Mouse (Mus musculus) lung, adult 18-20 months (tissue): ENCODE measurements around the gene Zcchc17.

Experiments
- DNase-seq, 2 experiments: peaks; one replicate each; pipeline ENCODE4 v3.0.0; 2022; ENCODE audit warnings: mixed read lengths in 2 of 2

Zcchc17 gene

DNA sequence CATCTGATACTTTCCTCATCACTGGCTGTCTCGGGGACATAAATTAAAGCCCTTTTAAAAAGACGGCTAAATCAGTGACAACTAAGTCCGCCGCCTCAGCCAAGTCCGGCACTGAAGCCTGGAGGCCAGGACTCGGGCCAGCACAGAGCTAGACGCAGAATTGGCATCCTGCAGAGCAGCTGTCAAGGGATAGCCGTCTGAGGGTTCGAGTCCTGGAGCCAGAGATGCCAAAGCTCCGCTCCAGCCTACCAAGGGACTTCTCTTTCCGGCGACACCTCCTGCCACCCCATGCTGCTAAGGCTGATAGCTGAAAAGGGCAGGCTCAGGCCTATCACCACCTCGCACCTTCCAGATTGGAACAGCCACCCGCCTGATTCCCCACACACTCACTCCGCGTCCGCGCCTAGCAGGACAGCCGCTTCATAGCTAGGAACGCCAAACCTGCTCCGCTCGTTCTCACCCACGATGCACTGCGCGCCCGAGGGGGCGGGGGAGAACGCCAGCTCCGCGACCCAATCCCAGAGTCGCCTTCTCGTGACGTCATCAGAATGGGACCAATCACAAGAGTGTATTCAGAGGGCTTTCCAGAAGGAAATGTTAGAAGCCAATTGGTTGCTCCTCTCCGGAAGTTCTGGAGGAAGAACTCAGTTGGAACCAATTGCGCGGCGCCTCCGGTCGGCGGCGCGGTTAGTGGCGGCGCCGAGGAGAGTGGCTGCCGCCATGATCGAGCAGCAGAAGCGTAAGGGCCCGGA is at the start of gene Zcchc17, which contains the start of gene Snrnp40:
Gene Zcchc17 (minus strand): TSS at position 458 of the 752 bp plus-strand sequence.
Gene Snrnp40 (plus strand): TSS at position 647 of the 752 bp plus-strand sequence.
- peak; percentile 99 for DNase-seq

DNA sequence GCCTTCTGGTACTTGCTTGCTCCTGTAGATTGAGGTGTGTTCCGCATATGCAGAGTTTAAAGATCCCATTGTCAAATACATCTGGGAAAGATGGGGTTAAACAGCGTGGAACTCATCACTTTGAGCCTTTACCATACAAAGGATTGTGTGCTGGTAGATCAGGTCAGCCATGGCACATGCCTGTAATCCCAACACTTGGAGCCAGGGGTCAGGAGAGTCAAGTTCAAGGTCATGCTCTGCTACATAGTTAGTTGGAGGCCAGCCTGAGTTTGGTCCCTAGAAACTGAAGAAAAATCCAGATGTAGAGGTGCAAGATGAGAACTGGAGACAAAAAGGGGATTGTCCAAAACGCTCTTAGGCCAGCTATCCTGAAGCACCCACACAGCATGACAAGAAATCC is 31.5 kb upstream of the Zcchc17 start:
- no peak for DNase-seq

DNA sequence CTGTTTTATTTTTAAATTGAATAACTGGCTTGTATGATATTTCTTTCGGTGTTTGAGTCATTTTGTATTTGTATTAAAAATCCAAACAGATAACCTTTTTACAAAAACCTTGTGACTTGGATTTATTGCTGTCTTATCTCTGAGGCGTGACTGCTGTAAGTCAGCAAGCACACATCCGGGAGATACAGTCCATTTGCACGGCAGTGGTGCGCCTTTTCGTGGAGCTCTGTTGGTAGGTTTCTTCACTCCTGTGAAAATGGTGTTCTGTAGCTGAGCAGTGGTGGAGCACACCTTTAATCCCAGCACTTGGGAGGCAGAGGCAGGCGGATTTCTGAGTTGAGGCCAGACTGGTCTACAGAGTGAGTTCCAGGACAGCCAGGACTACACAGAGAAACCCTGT is 30.2 kb upstream of the Zcchc17 start:
- DNase-seq, result no peak

DNA sequence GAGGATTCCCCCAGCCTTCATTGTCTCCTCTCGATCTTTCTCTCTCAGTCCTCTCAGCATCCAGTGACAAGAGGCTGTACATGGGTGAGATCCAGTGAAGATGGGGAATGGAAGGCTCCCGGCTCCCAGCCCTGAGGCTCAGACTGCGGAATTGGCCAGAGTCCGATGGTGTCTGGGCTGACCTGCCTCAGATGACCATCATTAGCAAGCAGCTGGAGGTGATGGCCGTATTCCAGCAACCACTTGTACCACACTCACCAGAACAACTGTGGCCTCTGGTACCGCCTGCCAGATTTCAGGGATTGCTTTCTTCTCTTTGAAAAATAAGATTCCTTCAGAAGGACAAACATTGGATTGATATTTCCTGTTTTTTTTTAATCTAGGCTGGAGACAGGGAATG is 29.8 kb upstream of the Zcchc17 start:
- DNase-seq, result peak; percentile 44 to 61

DNA sequence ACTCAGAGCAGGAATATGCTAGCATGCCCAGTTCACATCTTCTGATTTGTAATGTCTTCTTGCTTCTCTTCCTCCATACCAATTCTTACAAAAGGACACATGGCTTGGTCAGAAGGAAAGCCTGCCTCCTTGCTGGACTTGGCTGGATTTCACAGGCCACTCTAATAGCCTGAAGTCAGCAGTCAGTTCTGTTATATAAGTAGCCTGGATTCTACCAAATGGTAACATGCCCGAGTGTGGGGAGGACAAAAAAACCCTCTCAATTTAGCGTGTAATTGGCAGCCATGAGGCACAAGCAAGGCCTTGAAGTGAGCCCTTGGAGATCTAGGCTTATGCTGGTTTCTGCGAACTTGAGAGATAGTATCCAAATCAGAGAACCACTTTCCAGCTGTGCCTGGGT is 27.5 kb upstream of the Zcchc17 start:
- no peak for DNase-seq

DNA sequence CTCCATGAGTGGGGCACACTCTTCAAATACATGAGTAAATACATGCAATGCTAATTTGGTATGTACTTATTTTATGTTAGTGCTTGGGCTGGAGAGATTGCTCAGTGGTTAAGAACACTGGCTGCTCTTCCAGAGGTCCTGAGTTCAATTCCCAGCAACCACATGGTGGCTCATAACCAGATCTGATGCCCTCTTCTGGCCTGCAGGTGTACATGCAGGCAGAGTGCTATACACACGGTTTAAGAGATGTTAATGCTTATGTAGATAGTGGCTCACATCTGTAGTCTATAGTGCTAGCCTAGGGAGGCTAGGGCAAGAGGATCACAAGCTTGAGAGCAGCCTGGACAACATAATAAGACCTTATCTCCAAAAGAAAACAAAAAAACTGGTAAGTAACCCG is 20.7 kb upstream of the Zcchc17 start:
- DNase-seq, result no peak

DNA sequence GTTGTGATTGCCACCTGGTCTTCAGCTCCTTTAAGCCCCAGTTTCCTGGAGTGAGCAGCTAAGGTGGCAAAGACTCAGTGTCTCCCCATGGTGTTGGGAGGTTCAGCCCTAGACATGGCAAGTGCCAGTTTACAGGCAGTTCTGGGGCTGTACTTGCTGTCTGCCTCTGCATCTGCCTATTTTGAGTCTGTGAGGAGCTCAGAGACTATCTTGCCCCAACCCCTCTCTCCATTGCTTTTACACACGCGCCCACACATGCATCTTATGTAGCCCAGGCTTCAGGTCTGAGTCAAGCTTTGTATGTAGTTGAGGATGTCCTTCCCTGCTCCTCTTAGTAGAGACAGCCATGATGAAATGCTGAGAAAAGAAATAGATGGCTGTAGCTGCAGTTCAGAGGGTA is 19.4 kb upstream of the Zcchc17 start:
- no peak for DNase-seq

DNA sequence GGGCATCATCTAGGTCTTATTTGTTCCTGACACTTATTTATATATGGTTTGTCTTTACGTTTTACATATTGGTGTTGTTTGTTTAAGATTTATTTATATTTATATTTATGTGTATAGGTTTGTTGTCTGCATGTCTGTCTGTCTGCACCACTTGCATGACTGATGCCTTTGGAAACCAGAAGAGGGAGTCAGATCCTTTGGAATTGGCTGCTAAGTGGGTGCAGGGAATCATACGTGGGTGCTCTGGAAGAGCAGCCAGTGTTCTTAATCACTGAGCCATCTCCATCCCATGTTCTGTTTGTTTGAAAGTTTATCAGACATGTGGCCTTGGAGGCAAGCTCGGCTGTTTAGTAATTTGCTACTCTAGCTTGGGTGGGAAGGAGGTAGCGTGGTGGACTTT is 17.8 kb upstream of the Zcchc17 start:
- DNase-seq, result no peak

DNA sequence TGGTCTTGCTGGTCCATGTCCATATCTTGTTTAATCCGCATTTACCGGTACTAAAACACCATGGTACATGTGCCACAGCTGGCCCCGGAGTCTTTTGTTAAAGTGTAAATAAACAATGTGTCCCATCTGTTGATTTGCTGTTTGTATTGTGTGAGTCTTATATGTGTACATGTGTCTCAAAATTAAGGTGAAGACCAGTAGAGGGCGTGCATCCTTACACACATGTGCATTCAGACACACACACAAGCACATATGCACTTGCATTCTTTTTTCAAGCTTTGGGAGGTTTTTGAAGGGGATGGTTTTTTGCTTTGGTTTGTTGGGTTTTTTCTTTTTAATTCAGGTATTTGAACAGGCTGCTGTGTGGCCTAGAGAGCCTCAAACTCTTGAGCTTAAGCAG is 16.9 kb upstream of the Zcchc17 start:
- DNase-seq, result no peak

DNA sequence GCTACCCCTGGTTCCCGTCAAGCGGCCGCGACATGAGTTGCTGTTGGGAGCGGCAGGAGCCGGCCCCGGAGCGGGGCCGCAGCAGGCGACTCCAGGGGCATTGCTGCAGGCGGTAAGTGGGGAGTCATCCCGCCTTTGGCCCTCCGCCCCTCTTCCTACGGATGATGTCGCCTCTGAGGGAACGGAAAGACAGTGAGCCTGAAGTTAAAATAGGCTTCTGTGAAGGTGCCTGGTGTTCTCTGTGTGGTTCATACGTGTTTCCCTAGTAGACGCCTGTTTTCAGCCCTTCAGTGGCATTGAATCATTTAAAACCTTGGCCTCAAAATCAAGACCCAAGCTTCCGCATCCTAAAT is 471 bp upstream of the Zcchc17 start:
- no peak for DNase-seq

DNA sequence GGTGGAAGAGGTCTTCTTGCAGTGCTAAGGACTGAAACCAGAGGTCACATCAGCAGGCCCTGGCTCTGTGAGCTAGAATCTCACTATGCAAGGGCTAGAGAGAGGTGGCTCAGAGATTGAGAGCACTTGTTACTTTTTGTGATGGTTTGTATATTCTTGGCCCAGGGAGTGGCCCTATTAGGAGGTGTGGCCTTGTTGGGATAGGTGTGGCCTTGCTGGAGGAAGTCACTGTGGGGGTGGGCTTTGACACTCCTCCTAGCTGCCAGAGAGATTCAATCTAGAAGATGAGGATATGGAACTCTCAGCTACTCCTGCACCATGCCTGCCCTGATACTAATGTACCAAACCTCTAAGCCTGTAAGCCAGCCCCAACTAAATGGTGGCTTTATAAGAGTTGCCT is 1.8 kb downstream of the Zcchc17 start:
- no peak for DNase-seq

DNA sequence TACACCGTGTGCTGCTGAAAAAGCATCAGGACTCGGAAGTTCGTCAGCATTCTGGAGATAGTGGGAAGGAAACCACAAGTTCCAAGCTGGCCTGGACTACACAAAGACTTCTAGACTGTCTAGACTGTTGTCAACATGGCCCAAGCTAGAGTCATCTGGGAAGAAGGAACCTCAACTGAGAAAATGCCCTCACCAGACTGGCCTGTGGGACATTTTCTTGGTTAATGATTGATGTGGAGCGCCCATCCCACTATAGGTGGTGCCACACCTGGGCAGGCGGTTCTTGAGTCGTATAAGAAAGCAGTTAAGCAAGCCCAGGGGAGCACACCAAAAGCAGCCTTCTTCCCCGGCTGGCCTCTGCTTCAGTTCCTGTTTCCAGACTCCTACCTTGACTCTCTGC is 7.2 kb downstream of the Zcchc17 start:
- DNase-seq, result no peak

DNA sequence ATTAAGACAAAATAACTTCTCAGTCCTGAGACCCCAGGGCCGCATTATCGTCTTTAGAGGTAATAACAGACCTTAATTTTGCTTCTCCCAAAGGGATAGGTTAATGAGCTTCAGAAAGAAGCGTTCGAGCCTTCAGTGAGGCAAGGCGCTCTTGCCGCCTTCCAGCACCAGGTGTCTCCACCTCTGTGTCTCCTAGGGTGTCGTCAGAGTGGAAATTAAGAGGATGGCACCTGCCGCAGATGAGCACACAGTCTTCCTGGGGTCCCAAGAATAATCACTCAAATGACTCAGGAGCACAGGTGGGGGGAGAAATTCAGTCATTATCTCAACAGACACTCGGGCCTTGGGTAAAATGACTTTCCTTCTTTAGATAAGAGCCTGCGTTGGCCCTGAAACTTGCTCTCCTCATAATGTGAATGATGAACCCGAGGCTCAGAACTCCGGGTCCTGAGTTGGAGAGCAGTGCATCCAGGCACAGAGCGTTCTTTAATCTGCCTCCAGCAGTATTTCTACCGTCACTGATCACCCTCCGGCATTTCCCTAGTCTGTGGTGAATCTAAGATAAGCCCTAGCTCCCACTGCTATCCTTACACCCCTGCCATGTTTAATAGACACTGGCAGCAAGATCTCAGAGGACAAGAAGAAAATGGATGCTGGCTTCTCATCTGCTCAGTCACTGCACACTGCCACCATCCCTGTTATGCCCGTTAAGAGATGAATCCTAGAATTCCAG is 8.9 kb downstream of the Zcchc17 start:
- no peak for DNase-seq

DNA sequence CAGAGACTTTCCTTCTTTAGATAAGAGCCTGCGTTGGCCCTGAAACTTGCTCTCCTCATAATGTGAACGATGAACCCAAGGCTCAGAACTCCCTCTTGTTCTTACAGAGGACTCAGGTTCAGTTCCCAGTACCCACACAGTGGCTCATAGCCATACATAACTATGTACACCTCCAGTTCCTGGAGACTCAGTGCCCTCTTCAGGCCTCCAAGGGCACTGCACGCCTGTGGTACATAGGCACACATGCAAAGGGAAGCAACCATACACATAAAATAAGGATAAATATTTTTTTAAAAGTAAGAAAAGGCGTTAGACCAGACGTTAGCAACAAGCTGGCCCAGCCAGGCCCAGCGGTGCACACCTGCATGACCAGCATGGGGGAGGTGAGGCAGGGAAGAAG is 10.1 kb downstream of the Zcchc17 start:
- DNase-seq, result no peak

DNA sequence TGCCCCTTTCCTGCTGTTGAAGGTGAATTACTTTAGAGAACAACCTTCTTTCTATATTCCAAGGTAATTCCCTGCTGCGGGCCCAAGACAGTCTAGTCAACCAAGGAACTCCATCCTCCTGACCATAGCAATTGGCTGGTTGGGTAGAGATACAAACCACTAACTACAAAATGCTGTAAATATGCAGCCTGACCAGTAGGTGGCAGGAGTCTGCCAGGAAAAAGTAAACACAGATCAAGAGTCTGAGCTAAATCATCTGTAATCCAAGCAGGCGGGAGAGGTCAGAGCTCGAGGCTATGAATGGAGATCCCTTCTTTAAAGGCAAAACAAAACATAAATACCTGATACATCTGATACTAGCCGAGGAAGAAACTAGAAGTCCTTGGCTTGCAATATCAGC is 18.1 kb downstream of the Zcchc17 start:
- DNase-seq, result peak; percentile 20 to 51

DNA sequence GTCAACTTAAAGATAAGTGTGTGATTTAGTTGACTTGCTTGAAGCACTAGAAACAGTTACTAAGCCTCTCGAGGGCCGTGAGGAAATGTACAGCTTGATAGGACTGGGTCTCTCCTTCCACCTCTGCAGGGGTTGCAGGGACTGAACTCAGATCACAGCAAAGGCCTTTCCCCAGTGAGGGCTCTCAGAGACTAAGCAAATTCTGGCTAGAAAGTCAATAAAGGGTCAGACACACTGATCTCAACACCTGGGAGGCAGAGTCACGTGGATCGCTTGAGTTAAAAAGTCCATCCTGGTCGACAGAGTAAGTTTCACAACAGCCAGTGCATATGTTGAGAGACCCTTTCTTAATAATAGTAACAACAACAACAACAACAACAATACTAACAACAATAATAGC is 23.9 kb downstream of the Zcchc17 start:
- DNase-seq, result no peak

DNA sequence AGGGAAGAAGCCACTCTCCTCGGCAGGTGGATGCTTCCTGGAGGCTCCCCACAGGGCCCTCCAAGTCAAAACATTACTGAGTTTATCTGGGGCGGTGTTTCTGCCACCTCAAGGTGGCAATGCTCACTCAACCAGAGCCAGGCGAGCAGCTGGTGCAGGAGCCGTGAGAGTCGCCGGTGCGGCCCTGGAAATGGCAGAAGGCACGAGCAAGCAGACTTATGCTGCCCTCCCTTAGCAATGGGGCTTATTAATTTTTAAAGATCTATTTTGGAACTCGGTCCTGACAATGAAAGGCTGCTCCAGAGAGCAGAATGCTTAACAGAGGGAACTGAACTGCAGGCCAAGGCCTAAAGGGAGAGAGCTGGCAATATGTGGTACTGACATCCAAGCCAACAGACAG is 32.4 kb downstream of the Zcchc17 start:
- DNase-seq, result no peak

DNA sequence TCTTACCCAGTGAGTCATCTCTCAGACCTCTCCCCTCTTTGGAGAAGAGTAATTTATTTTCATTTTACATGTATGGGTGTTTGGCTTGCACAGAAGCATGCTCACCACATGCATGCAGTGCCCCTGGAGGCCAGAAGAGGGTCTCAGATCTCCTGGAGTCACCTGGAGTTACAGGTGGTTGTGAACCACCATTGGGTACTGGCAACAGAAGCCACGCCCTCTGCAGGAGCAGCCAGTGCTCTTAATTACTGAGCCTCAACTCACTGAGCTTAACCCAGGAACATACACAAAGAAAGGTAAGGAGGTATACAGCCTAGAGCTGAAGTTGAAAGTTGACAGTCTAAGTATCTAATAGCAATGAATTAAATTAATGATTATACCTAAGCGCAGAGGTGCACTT is 34.3 kb downstream of the Zcchc17 start:
- DNase-seq, result no peak

DNA sequence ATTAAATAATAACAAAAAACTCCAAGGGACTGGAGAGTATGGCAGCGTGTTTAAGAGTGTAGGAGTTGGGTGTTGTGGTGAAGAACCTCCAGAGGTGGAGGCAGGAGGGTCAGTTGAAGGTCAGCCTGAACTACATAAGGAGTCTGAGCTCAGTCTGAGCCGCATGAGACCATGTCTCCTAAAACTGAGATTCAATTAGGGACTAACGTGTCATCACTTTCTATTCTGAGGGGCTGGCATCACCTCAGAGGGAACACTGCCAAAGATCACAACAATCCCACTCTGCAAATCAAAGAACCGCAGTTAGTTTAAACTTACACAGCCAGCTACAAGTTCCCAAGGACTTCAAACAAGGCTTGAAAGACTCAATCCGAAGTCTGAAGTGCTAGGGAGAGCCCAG is 36.1 kb downstream of the Zcchc17 start:
- no peak for DNase-seq

DNA sequence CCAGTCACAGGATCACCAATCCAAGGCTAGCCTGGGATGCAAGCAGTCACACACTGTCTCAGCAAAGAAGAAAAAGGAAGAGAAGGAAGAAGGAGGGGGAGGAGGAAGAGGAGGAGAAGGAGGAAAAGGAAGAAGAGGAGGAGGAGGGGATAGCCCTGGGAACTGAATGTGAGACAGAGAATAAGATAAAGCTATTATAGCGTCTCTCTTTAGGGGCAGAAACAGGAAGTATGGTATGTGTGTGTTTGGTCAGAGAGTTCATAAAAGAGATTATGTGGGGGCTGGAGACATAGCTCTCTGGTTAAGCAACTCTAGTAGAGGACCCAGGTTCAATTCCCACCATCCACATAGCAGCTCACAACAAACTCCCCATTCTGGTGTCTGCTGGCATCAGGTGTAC is 36.6 kb downstream of the Zcchc17 start:
- DNase-seq, result no peak

DNA sequence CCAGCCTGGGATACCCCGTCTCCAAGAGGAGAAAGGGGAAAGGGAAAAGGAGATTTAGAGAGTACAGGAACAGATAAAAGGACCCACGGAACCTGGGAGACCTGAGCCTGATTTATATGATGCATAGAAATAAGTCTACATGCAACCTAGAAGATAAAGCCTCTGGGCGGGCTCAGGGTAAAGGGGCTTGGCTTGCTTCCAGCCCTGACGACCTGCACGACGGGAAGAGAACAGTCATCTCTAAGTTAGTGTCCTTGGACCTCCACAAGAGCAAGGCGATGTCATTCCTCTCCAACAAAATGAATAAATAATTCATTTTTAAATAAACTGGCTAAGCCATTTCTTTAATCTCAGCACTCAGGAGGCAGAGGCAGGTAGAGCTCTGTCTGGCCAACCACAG is 37.2 kb downstream of the Zcchc17 start:
- no peak for DNase-seq

DNA sequence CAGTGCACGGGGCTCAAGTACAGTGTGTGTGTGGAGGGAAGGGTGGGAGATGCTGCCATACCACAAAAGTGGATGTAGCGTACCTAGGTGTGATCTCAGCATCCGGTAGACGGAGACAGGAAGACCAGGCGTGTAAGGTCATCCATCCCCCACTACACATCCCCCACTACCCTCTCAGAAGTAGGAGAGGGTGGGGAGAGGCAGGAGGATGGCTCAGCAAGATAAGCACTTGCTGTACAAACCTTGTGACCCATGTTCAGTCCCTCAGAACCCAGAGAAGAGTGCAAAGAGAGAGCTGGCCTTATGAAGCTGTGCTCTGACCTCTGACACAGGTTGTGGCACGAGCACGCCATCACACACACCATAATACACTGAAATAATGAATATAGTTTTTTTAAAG is 38.1 kb downstream of the Zcchc17 start:
- DNase-seq, result no peak

DNA sequence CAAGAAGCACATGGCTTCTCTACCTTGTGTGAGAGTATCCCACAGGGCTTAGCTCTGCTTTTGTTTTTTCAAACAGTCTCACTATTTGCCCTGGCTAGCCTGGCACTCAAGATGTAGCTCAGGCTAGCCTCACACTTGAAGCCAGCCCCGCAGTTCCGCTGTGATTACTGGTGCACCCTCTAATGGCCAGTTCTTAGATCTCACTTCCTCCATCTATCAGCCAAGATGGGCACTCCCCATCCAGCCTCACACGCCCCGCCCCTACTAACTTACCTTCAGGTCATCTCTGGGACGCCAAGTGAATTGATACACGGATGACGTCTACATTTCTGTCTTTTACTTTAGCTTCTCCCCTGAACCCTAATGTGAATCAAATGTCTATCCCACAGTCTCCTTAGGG is 40.2 kb downstream of the Zcchc17 start:
- no peak for DNase-seq

DNA sequence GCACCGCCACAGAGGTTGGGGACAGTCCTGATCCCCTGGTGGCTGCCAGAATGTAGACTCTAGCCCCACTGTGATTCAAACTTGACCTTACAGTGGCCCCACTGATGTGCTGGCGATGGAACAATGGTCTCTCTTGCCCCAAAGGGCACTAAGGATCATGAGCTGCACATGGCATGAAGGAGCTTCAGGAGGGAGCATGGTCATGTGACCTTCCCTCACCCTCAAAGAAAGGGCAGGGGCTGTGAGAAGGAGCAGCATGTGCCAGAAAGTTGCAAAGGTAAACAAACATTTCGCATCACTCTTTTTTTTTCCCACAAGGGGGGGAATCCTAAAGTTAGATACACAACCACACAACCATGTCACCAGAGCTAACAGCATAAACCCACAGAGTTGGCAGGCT is 41.6 kb downstream of the Zcchc17 start:
- DNase-seq, result no peak

DNA sequence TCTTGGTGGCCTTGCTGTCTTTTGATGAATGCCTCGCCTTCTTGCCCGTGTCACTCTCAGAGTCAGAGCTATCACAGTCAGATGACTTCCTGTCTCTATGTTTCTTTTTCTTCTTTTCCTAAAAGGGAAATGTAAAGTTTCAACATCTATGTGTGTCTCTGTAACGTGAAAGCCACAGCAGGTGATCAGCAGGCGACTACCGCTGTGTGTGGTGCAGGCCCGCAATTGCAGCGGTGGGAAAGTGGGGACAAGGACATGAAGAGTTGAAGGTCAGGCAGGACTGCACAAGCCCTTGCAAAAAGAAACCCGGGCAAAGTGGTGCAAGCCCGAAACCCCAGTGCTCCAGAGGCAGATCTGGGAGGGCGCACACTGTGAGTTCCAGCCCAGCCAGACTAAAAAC is 43.1 kb downstream of the Zcchc17 start:
- no peak for DNase-seq
